Mouse (Mus musculus) T-helper 17 cell (primary cell): Measurements from ENCODE around the gene Cstf1.

ENCODE experiments used
- in situ Hi-C, 2 experiments: fragments of 300-600 bp; cut with MboI, MseI; formaldehyde crosslinking; loops; 1 replicate in 1 of 2; 2 replicates in 1 of 2; pipeline ENCODE4 v1.15.1; 2025; ENCODE audit warnings: high pct_unique_total_duplicates in 2 of 2

Cstf1 gene

GRCm38 (mm10) chr2:172371258-172371657 lies 777 bp downstream of the Cstf1 start:
- in situ Hi-C loops, result no loop called here

GRCm38 (mm10) chr2:172376551-172376950 lies 6.1 kb downstream of the Cstf1 start:
- in situ Hi-C loops, result loop anchor here (5.0 to 25.0 kb wide), 2 partner anchors 71 to 636 kb away; partner anchors contain the start of genes Rae1 (in 1 of the 2) and Rbm38 (in 1 of the 2)

- in situ Hi-C loops, result loop anchor here (5.0 to 25.0 kb wide), 2 partner anchors 70 to 635 kb away; partner anchors contain the start of genes Rae1 (in 1 of the 2) and Rbm38 (in 1 of the 2)
Measured at GRCm38 (mm10) chr2:172376999-172377515, 6.6 kb downstream of the Cstf1 start.

- in situ Hi-C loops, result loop anchor here (5.0 to 25.0 kb wide), 2 partner anchors 69 to 634 kb away; partner anchors contain the start of genes Rae1 (in 1 of the 2) and Rbm38 (in 1 of the 2)
Measured at GRCm38 (mm10) chr2:172378332-172378731, 7.9 kb downstream of the Cstf1 start.

- in situ Hi-C loops, result loop anchor here in 1 of 2 experiments (5.0 to 25.0 kb wide), 2 partner anchors 67 to 632 kb away; partner anchors contain the start of genes Rae1 and Rbm38
Measured at GRCm38 (mm10) chr2:172380513-172380912, 10.0 kb downstream of the Cstf1 start.

GRCm38 (mm10) chr2:172381341-172381740 lies 10.9 kb downstream of the Cstf1 start:
- in situ Hi-C loops, result loop anchor here in 1 of 2 experiments (5.0 to 25.0 kb wide), 2 partner anchors 66 to 631 kb away; partner anchors contain the start of genes Rae1 and Rbm38

GRCm38 (mm10) chr2:172381898-172382297 lies 11.4 kb downstream of the Cstf1 start:
- in situ Hi-C loops, result loop anchor here in 1 of 2 experiments (5.0 to 25.0 kb wide), 2 partner anchors 65 to 630 kb away; partner anchors contain the start of genes Rae1 and Rbm38

GRCm38 (mm10) chr2:172384715-172385114 lies 14.2 kb downstream of the Cstf1 start:
- in situ Hi-C loops, result loop anchor here in 1 of 2 experiments (5.0 to 25.0 kb wide), 2 partner anchors 63 to 628 kb away; partner anchors contain the start of genes Rae1 and Rbm38

GRCm38 (mm10) chr2:172390341-172390740 lies 19.9 kb downstream of the Cstf1 start:
- in situ Hi-C loops, result loop anchor here in 1 of 2 experiments (25.0 kb wide), 1 partner anchor 622 kb away; the partner anchor contains the start of genes Rae1 and Rbm38

- in situ Hi-C loops, result loop anchor here in 1 of 2 experiments (25.0 kb wide), 1 partner anchor 620 kb away; the partner anchor contains the start of genes Rae1 and Rbm38
Measured at GRCm38 (mm10) chr2:172392041-172392521, 21.6 kb downstream of the Cstf1 start.

- in situ Hi-C loops, result loop anchor here in 1 of 2 experiments (25.0 kb wide), 1 partner anchor 619 kb away; the partner anchor contains the start of genes Rae1 and Rbm38
Measured at GRCm38 (mm10) chr2:172393391-172394051, 23.0 kb downstream of the Cstf1 start, which contains the start of gene Cass4. Gene Cass4 (plus strand): TSS chr2:172393794.

GRCm38 (mm10) chr2:172394052-172394392 lies 23.5 kb downstream of the Cstf1 start:
- in situ Hi-C loops, result loop anchor here in 1 of 2 experiments (25.0 kb wide), 1 partner anchor 618 kb away; the partner anchor contains the start of genes Rae1 and Rbm38

- in situ Hi-C loops, result loop anchor here (5.0 to 25.0 kb wide), 2 partner anchors 583 to 618 kb away; partner anchors contain the start of genes Rae1 (in 1 of the 2), Rbm38 (in 1 of the 2) and Spo11 (in 1 of the 2)
Measured at GRCm38 (mm10) chr2:172394671-172395070, 24.2 kb downstream of the Cstf1 start.

- in situ Hi-C loops, result loop anchor here (5.0 to 25.0 kb wide), 2 partner anchors 581 to 616 kb away; partner anchors contain the start of genes Rae1 (in 1 of the 2), Rbm38 (in 1 of the 2) and Spo11 (in 1 of the 2)
Measured at GRCm38 (mm10) chr2:172395961-172396360, 25.5 kb downstream of the Cstf1 start.

GRCm38 (mm10) chr2:172399901-172400300 lies 29.4 kb downstream of the Cstf1 start:
- in situ Hi-C loops, result loop anchor here (5.0 to 25.0 kb wide), 3 partner anchors 37 to 612 kb away; partner anchors contain the start of genes Rae1 (in 1 of the 2), Rbm38 (in 1 of the 2) and Spo11 (in 1 of the 2)

GRCm38 (mm10) chr2:172401116-172401825 lies 30.8 kb downstream of the Cstf1 start:
- in situ Hi-C loops, result loop anchor here in 1 of 2 experiments (5.0 kb wide), 1 partner anchor 36 kb away; no protein-coding TSS in a partner anchor

GRCm38 (mm10) chr2:172404239-172404638 lies 33.8 kb downstream of the Cstf1 start:
- in situ Hi-C loops, result loop anchor here in 1 of 2 experiments (5.0 kb wide), 1 partner anchor 33 kb away; no protein-coding TSS in a partner anchor

- in situ Hi-C loops, result no loop called here
Measured at GRCm38 (mm10) chr2:172405011-172405410, 34.5 kb downstream of the Cstf1 start.

- in situ Hi-C loops, result no loop called here
Measured at GRCm38 (mm10) chr2:172406173-172406572, 35.7 kb downstream of the Cstf1 start.

GRCm38 (mm10) chr2:172407499-172407898 lies 37.0 kb downstream of the Cstf1 start:
- in situ Hi-C loops, result no loop called here
